In genomic region chr11:88165683-88166364, GRCm38 (mm10) we compare ENCODE assay signal across 8 mouse cellular contexts. TPM values are rescaled to one million over a fixed set of nuclear protein-coding genes. Genes with fewer than 3 reads are reported as not detected.
DNase-seq lines count a peak whose midpoint lies in the region; ATAC-seq and TF ChIP-seq lines count a peak whose summit lies in the region.

No protein-coding gene starts in this region.

- no peaks in the 10 kb centered on the region for H3K36me3 ChIP-seq in hindbrain, embryonic 12.5 days
- H3K36me3 ChIP-seq in hindbrain, embryonic 14.5 days (replicated peaks; ENCODE audit: control insufficient read depth, insufficient read depth) = no peaks in the 10 kb centered on the region
- H3K36me3 ChIP-seq in MEL (ENCODE audit: control insufficient read depth in 1 of 2, insufficient read depth in 2 of 2, low read length in 2 of 2) = peaks cover 0 to 4% of the 10 kb centered on the region in 2 experiments; a peak in 2 of 4 replicates
- H3K36me3 ChIP-seq in hindbrain, embryonic 16.5 days (ENCODE audit: control insufficient read depth, insufficient read depth, low read length) = no peaks in the 10 kb centered on the region

- no peaks in the 10 kb centered on the region for H3K9me3 ChIP-seq in hindbrain, embryonic 12.5 days (replicated peaks)
- no peaks in the 10 kb centered on the region for H3K9me3 ChIP-seq in hindbrain, embryonic 14.5 days (ENCODE audit: control insufficient read depth, low read length)
- H3K9me3 ChIP-seq in MEL (replicated peaks; ENCODE audit: insufficient read depth, low read length) = no peaks in the 10 kb centered on the region
- H3K9me3 ChIP-seq in hindbrain, embryonic 16.5 days (ENCODE audit: control insufficient read depth, low read length) = no peaks in the 10 kb centered on the region

- no peak overlapping the region for H3K9ac ChIP-seq in hindbrain, embryonic 12.5 days
- H3K9ac ChIP-seq in hindbrain, embryonic 14.5 days = no peak overlapping the region
- H3K9ac ChIP-seq in MEL (ENCODE audit: control insufficient read depth, low read depth, low read length, poor library complexity, severe bottlenecking) = peak overlapping the region; percentile 34
- H3K9ac ChIP-seq in hindbrain, embryonic 16.5 days (ENCODE audit: low read depth, low read length) = no peak overlapping the region

- no peak overlapping the region for H3K4me2 ChIP-seq in hindbrain, embryonic 12.5 days (replicated peaks)
- H3K4me2 ChIP-seq in hindbrain, embryonic 14.5 days (replicated peaks) = no peak overlapping the region
- no peak overlapping the region for H3K4me2 ChIP-seq in hindbrain, embryonic 16.5 days (ENCODE audit: low read length)

- no peak overlapping the region for H3K4me3 ChIP-seq in hindbrain, embryonic 12.5 days
- no peak overlapping the region for H3K4me3 ChIP-seq in hindbrain, embryonic 14.5 days (replicated peaks; ENCODE audit: low read length)
- H3K4me3 ChIP-seq in MEL (ENCODE audit: control insufficient read depth in 1 of 2, insufficient read depth in 1 of 2, low read depth in 2 of 2, low read length in 2 of 2) = peak overlapping the region; percentile 51 to 55
- H3K4me3 ChIP-seq in hindbrain, embryonic 16.5 days (ENCODE audit: low read length) = no peak overlapping the region

- H3K27me3 ChIP-seq in hindbrain, embryonic 12.5 days = peaks cover 12% of the 10 kb centered on the region
- no peaks in the 10 kb centered on the region for H3K27me3 ChIP-seq in hindbrain, embryonic 14.5 days (ENCODE audit: control insufficient read depth, insufficient read depth, low read length)
- no peaks in the 10 kb centered on the region for H3K27me3 ChIP-seq in MEL (ENCODE audit: control insufficient read depth in 1 of 2, insufficient read depth in 2 of 2, low read length in 2 of 2)
- no peaks in the 10 kb centered on the region for H3K27me3 ChIP-seq in hindbrain, embryonic 16.5 days (replicated peaks; ENCODE audit: control insufficient read depth, insufficient read depth, low read length)

- H3K79me2 ChIP-seq in MEL (ENCODE audit: control insufficient read depth, insufficient read depth, low read length, poor library complexity) = no peaks in the 10 kb centered on the region; the same call in 1 of the 2 replicates

- TF ChIP-seq EP300 in MEL (IDR thresholded peaks at IDR 0.05; ENCODE audit: low read depth in 1 of 2, low read length in 2 of 2) = no peak

- no peak for TF ChIP-seq CTCF in MEL (IDR thresholded peaks at IDR 0.05 in 2 of 3, conservative IDR thresholded peaks at IDR 0.05 in 1 of 3; ENCODE audit: control insufficient read depth in 1 of 3, insufficient read depth in 1 of 3, low read depth in 2 of 3, low read length in 3 of 3, poor library complexity in 1 of 3, severe bottlenecking in 1 of 3)

- no peak for TF ChIP-seq RAD21 in MEL (IDR thresholded peaks at IDR 0.05; ENCODE audit: low read depth, low read length)

- TF ChIP-seq POLR2A in MEL (IDR thresholded peaks at IDR 0.05; ENCODE audit: control insufficient read depth in 1 of 2, insufficient read depth in 1 of 2, low read depth in 1 of 2, low read length in 2 of 2, poor library complexity in 1 of 2) = no peak; a peak in 1 of 4 replicates

- peak overlapping the region; percentile 40; the same call in 1 of the 2 replicates for H3K27ac ChIP-seq in hindbrain, embryonic 12.5 days
- H3K27ac ChIP-seq in hindbrain, embryonic 14.5 days = no peak overlapping the region
- peak overlapping the region; percentile 51 for H3K27ac ChIP-seq in MEL (ENCODE audit: control insufficient read depth, low read depth, low read length)
- peak overlapping the region; percentile 18; the same call in 1 of the 2 replicates for H3K27ac ChIP-seq in hindbrain, embryonic 16.5 days (ENCODE audit: low read depth, low read length)

- no peak for DNase-seq in hindbrain, embryonic 14.5 days (ENCODE audit: low spot score)
- peak; percentile 67 for DNase-seq in 3134 (ENCODE audit: extremely low read depth, insufficient read length, low spot score)
- peak; percentile 65 for DNase-seq in MEL (ENCODE audit: low read depth, low spot score)
- DNase-seq in thymus, postnatal 10 days (ENCODE audit: low spot score in 2 of 2) = no peak
- no peak for DNase-seq in left cerebral cortex, postnatal 25 days (ENCODE audit: low spot score in 2 of 2)
- DNase-seq in cerebellum, postnatal 14 days = no peak

- no peak for ATAC-seq in hindbrain, embryonic 12.5 days (ENCODE audit: low FRiP score)
- no peak for ATAC-seq in hindbrain, embryonic 14.5 days (ENCODE audit: low FRiP score)
- no peak for ATAC-seq in hindbrain, embryonic 16.5 days

- WGBS in hindbrain, embryonic 12.5 days = 71% methylated on average over 10 of the region's 10 CpGs
- 66% methylated on average over 10 of the region's 10 CpGs for WGBS in hindbrain, embryonic 14.5 days
- 70% methylated on average over 10 of the region's 10 CpGs for WGBS in hindbrain, embryonic 16.5 days

- peaks cover 56% of the 10 kb centered on the region for H3K4me1 ChIP-seq in hindbrain, embryonic 12.5 days
- H3K4me1 ChIP-seq in hindbrain, embryonic 14.5 days (replicated peaks; ENCODE audit: control insufficient read depth, insufficient read depth, low read length) = peaks cover 23% of the 10 kb centered on the region
- H3K4me1 ChIP-seq in MEL (ENCODE audit: control insufficient read depth in 1 of 2, insufficient read depth in 2 of 2, low read length in 2 of 2) = peaks cover 0 to 19% of the 10 kb centered on the region in 2 experiments; a peak in 3 of 4 replicates
- H3K4me1 ChIP-seq in hindbrain, embryonic 16.5 days (ENCODE audit: control insufficient read depth, insufficient read depth, low read depth, low read length) = peaks cover 19% of the 10 kb centered on the region

- intact Hi-C loops in left cerebral cortex, postnatal 25 days (cut with DNase I) = no loop called here

TF ChIP-seq in MEL, 35 proteins besides CTCF, POLR2A, EP300 and RAD21:
- TF ChIP-seq USF1 (IDR thresholded peaks at IDR 0.05; ENCODE audit: low read depth, low read length) = no peak
- no peak for TF ChIP-seq KAT2A (conservative IDR thresholded peaks at IDR 0.05; ENCODE audit: low read depth, low read length)
- TF ChIP-seq BHLHE40 (IDR thresholded peaks at IDR 0.05; ENCODE audit: borderline replicate concordance, low read depth, low read length) = no peak
- TF ChIP-seq ZKSCAN1 (IDR thresholded peaks at IDR 0.05; ENCODE audit: low read depth, low read length) = no peak
- TF ChIP-seq MYC (IDR thresholded peaks at IDR 0.05; ENCODE audit: low read depth, low read length) = no peak
- no peak for TF ChIP-seq ZNF384 (IDR thresholded peaks at IDR 0.05; ENCODE audit: low read depth, low read length)
- TF ChIP-seq MAFK (IDR thresholded peaks at IDR 0.05; ENCODE audit: borderline replicate concordance, low read depth, low read length) = no peak
- no peak for TF ChIP-seq ELF1 (IDR thresholded peaks at IDR 0.05; ENCODE audit: low read depth, low read length)
- no peak for TF ChIP-seq POLR2AphosphoS5 (IDR thresholded peaks at IDR 0.05; ENCODE audit: borderline replicate concordance, low read depth, low read length)
- no peak for TF ChIP-seq UBTF (IDR thresholded peaks at IDR 0.05; ENCODE audit: borderline replicate concordance, insufficient read depth, low read depth, low read length)
- TF ChIP-seq SMC3 (IDR thresholded peaks at IDR 0.05; ENCODE audit: low read depth, low read length) = no peak
- TF ChIP-seq MAX (IDR thresholded peaks at IDR 0.05; ENCODE audit: low read length) = no peak
- TF ChIP-seq MYB (IDR thresholded peaks at IDR 0.05; ENCODE audit: low read depth, low read length) = no peak
- no peak for TF ChIP-seq JUND (IDR thresholded peaks at IDR 0.05; ENCODE audit: low read depth, low read length)
- TF ChIP-seq POLR2AphosphoS2 (IDR thresholded peaks at IDR 0.05; ENCODE audit: low read length) = no peak
- no peak for TF ChIP-seq SIN3A (IDR thresholded peaks at IDR 0.05; ENCODE audit: low read length)
- no peak for TF ChIP-seq NRF1 (IDR thresholded peaks at IDR 0.05; ENCODE audit: insufficient read depth, low read depth, low read length, poor library complexity, severe bottlenecking)
- TF ChIP-seq GABPA (IDR thresholded peaks at IDR 0.05; ENCODE audit: low read depth, low read length) = no peak

RNA-seq across cellular contexts. Expression of gene Mrps23, which starts 38.4 kb away (rescaled TPM):
- 57.4 and 66.8 TPM in 2 replicates for polyA plus RNA-seq in hindbrain, embryonic 12.5 days (2016; fragmentation: Nextera tagmentation; extraction: Ambion mirVana)
- polyA plus RNA-seq in hindbrain, embryonic 14.5 days (2014; fragmentation: Nextera tagmentation; extraction: Ambion mirVana) = 67.8 and 68.7 TPM in 2 replicates
- total RNA-seq in MEL (2012; rRNA removed) = 362 and 381 TPM in 2 replicates
- 100 to 1,000 TPM in 1 of 2 experiments, not detected in 1; 190 TPM for polyA plus RNA-seq in MEL (2012; ENCODE audit: insufficient read depth in 1 of 2, insufficient read length in 2 of 2, low read depth in 1 of 2, low replicate concordance in 2 of 2, missing spikeins in 1 of 2)
- 61.1 and 68.8 TPM in 2 replicates for polyA plus RNA-seq in hindbrain, embryonic 16.5 days (2015; fragmentation: Nextera tagmentation; extraction: Ambion mirVana)
- total RNA-seq in left cerebral cortex, postnatal 25 days (2021) = 10 to 100 TPM; 73.6 to 74.5 TPM

Comparison
In these comparisons a context has a peak if more than half of its experiments do, and no peak if none do; other contexts are left out.
1. H3K4me3 ChIP-seq: peak in MEL (2 of 2); none in hindbrain, embryonic 12.5 days (single experiment), hindbrain, embryonic 14.5 days (single experiment) and hindbrain, embryonic 16.5 days (single experiment).
2. DNase-seq: peak in 3134 (single experiment) and MEL (single experiment); none in hindbrain, embryonic 14.5 days (single experiment), thymus, postnatal 10 days (0 of 2), left cerebral cortex, postnatal 25 days (0 of 2) and cerebellum, postnatal 14 days (0 of 2).